Mouse (Mus musculus): ENCODE results near the gene Tmem26. TPM values are rescaled to one million over a fixed set of nuclear protein-coding genes. Genes with fewer than 3 reads are reported as not detected.

The Tmem26 gene
- polyA plus RNA-seq (2015; fragmentation: Nextera tagmentation; extraction: Ambion mirVana) = 4.0 and 5.6 TPM in 2 replicates

- peak; percentile 31; the same call in 1 of the 2 replicates for ATAC-seq (replicated peaks; ENCODE audit: insufficient number of reproducible peaks, insufficient read depth, low FRiP score, low read depth)
- H3K4me3 ChIP-seq = peak within 1 kb of the TSS; percentile 57
- H3K4me1 ChIP-seq (replicated peaks) = peaks cover 15% of the 10 kb centered on the region
- under 1% methylated on average over 32 of the region's 32 CpGs for WGBS
- H3K4me2 ChIP-seq = peak within 1 kb of the TSS; percentile 93
- no peaks in the 10 kb centered on the region for H3K36me3 ChIP-seq
- H3K27ac ChIP-seq = no peak within 1 kb of the TSS
- no peaks in the 10 kb centered on the region for H3K9me3 ChIP-seq (replicated peaks)
- H3K9ac ChIP-seq = peak within 1 kb of the TSS; percentile 52
- no peaks in the 10 kb centered on the region; the same call in 1 of the 2 replicates for H3K27me3 ChIP-seq
These were observed at the start of gene Tmem26 for GRCm38 (mm10) chr10:68723568-68724360. Gene Tmem26, plus strand, starts transcription at chr10:68723646.

- ATAC-seq (replicated peaks; ENCODE audit: insufficient number of reproducible peaks, insufficient read depth, low FRiP score, low read depth) = no peak
- Histone ChIP-seq H3K36me3 (no peaks in the 10 kb centered on the region), H3K27ac (no peak overlapping the region), H3K4me1 (replicated peaks) (no peaks in the 10 kb centered on the region), H3K4me2 (no peak overlapping the region), H3K9me3 (replicated peaks) (no peaks in the 10 kb centered on the region), H3K9ac (no peak overlapping the region), H3K4me3 (no peak overlapping the region), H3K27me3 (no peaks in the 10 kb centered on the region)
- WGBS = 75% methylated on average over 4 of the region's 4 CpGs
These were observed 44.8 kb upstream of the Tmem26 start for GRCm38 (mm10) chr10:68678678-68679077.

GRCm38 (mm10) chr10:68681233-68681632 is 42.2 kb upstream of the Tmem26 start:
- Histone ChIP-seq H3K4me2 (no peak overlapping the region), H3K4me1 (replicated peaks) (no peaks in the 10 kb centered on the region), H3K9ac (no peak overlapping the region), H3K27me3 (no peaks in the 10 kb centered on the region), H3K36me3 (no peaks in the 10 kb centered on the region), H3K27ac (no peak overlapping the region), H3K4me3 (no peak overlapping the region), H3K9me3 (replicated peaks) (no peaks in the 10 kb centered on the region)
- 59% methylated on average over 4 of the region's 4 CpGs for WGBS
- no peak for ATAC-seq (replicated peaks; ENCODE audit: insufficient number of reproducible peaks, insufficient read depth, low FRiP score, low read depth)

GRCm38 (mm10) chr10:68685510-68685909 is 37.9 kb upstream of the Tmem26 start:
- Histone ChIP-seq H3K4me3 (no peak overlapping the region), H3K36me3 (no peaks in the 10 kb centered on the region), H3K9ac (no peak overlapping the region), H3K27ac (no peak overlapping the region), H3K4me1 (replicated peaks) (no peaks in the 10 kb centered on the region), H3K4me2 (no peak overlapping the region), H3K27me3 (no peaks in the 10 kb centered on the region), H3K9me3 (replicated peaks) (no peaks in the 10 kb centered on the region)
- ATAC-seq (replicated peaks; ENCODE audit: insufficient number of reproducible peaks, insufficient read depth, low FRiP score, low read depth) = no peak

GRCm38 (mm10) chr10:68691116-68691515 is 32.3 kb upstream of the Tmem26 start:
- H3K36me3 ChIP-seq = no peaks in the 10 kb centered on the region
- no peaks in the 10 kb centered on the region for H3K27me3 ChIP-seq
- no peaks in the 10 kb centered on the region for H3K4me1 ChIP-seq (replicated peaks)
- H3K27ac ChIP-seq = no peak overlapping the region
- ATAC-seq (replicated peaks; ENCODE audit: insufficient number of reproducible peaks, insufficient read depth, low FRiP score, low read depth) = no peak
- no peak overlapping the region for H3K4me3 ChIP-seq
- no peak overlapping the region for H3K9ac ChIP-seq
- H3K4me2 ChIP-seq = no peak overlapping the region
- H3K9me3 ChIP-seq (replicated peaks) = no peaks in the 10 kb centered on the region
- WGBS = 81% methylated on average over 7 of the region's 7 CpGs

GRCm38 (mm10) chr10:68692401-68692800 is 31.0 kb upstream of the Tmem26 start:
- Histone ChIP-seq H3K27me3 (no peaks in the 10 kb centered on the region), H3K4me2 (no peak overlapping the region), H3K4me3 (no peak overlapping the region), H3K4me1 (replicated peaks) (no peaks in the 10 kb centered on the region), H3K9me3 (replicated peaks) (no peaks in the 10 kb centered on the region), H3K27ac (no peak overlapping the region), H3K36me3 (no peaks in the 10 kb centered on the region), H3K9ac (no peak overlapping the region)
- 88% methylated on average over 1 of the region's 1 CpGs for WGBS
- no peak for ATAC-seq (replicated peaks; ENCODE audit: insufficient number of reproducible peaks, insufficient read depth, low FRiP score, low read depth)

- 0 out of 2 replicates have a peak, but pooled peaks have one; percentile 35 for ATAC-seq (replicated peaks; ENCODE audit: insufficient number of reproducible peaks, insufficient read depth, low FRiP score, low read depth)
- no peaks in the 10 kb centered on the region for H3K27me3 ChIP-seq
- H3K4me3 ChIP-seq = no peak overlapping the region
- H3K9me3 ChIP-seq (replicated peaks) = no peaks in the 10 kb centered on the region
- no peak overlapping the region for H3K27ac ChIP-seq
- no peak overlapping the region for H3K9ac ChIP-seq
- H3K4me2 ChIP-seq = no peak overlapping the region
- no peaks in the 10 kb centered on the region for H3K36me3 ChIP-seq
- H3K4me1 ChIP-seq (replicated peaks) = no peaks in the 10 kb centered on the region
These were observed 27.6 kb upstream of the Tmem26 start for GRCm38 (mm10) chr10:68695760-68696336.

GRCm38 (mm10) chr10:68704268-68704667 is 19.2 kb upstream of the Tmem26 start:
- no peaks in the 10 kb centered on the region for H3K27me3 ChIP-seq
- no peak for ATAC-seq (replicated peaks; ENCODE audit: insufficient number of reproducible peaks, insufficient read depth, low FRiP score, low read depth)

GRCm38 (mm10) chr10:68705471-68706036 is 17.9 kb upstream of the Tmem26 start:
- H3K4me2 ChIP-seq = no peak overlapping the region
- H3K4me1 ChIP-seq (replicated peaks) = no peaks in the 10 kb centered on the region
- no peaks in the 10 kb centered on the region for H3K27me3 ChIP-seq
- H3K27ac ChIP-seq = no peak overlapping the region
- ATAC-seq (replicated peaks; ENCODE audit: insufficient number of reproducible peaks, insufficient read depth, low FRiP score, low read depth) = no peak
- 68% methylated on average over 4 of the region's 4 CpGs for WGBS
- H3K9ac ChIP-seq = no peak overlapping the region
- no peak overlapping the region for H3K4me3 ChIP-seq
- H3K9me3 ChIP-seq (replicated peaks) = no peaks in the 10 kb centered on the region
- no peaks in the 10 kb centered on the region for H3K36me3 ChIP-seq

More at GRCm38 (mm10) chr10:68704268-68704667, 19.2 kb upstream of the Tmem26 start:
- no peak overlapping the region for H3K27ac ChIP-seq
- no peak overlapping the region for H3K9ac ChIP-seq
- no peaks in the 10 kb centered on the region for H3K9me3 ChIP-seq (replicated peaks)
- no peaks in the 10 kb centered on the region for H3K36me3 ChIP-seq
- 63% methylated on average over 2 of the region's 2 CpGs for WGBS
- no peak overlapping the region for H3K4me2 ChIP-seq
- H3K4me3 ChIP-seq = no peak overlapping the region
- H3K4me1 ChIP-seq (replicated peaks) = no peaks in the 10 kb centered on the region

GRCm38 (mm10) chr10:68707014-68707852 is 16.2 kb upstream of the Tmem26 start:
- Histone ChIP-seq H3K4me2 (no peak overlapping the region), H3K4me3 (no peak overlapping the region), H3K27ac (peak overlapping the region; percentile 49; the same call in 1 of the 2 replicates), H3K9ac (no peak overlapping the region), H3K4me1 (replicated peaks) (no peaks in the 10 kb centered on the region), H3K9me3 (replicated peaks) (no peaks in the 10 kb centered on the region), H3K36me3 (no peaks in the 10 kb centered on the region), H3K27me3 (no peaks in the 10 kb centered on the region)
- ATAC-seq (replicated peaks; ENCODE audit: insufficient number of reproducible peaks, insufficient read depth, low FRiP score, low read depth) = no peak
- 62% methylated on average over 3 of the region's 3 CpGs for WGBS

GRCm38 (mm10) chr10:68712926-68713325 is 10.5 kb upstream of the Tmem26 start:
- 46% methylated on average over 2 of the region's 2 CpGs for WGBS
- Histone ChIP-seq H3K4me2 (no peak overlapping the region), H3K4me3 (no peak overlapping the region), H3K36me3 (no peaks in the 10 kb centered on the region), H3K9ac (no peak overlapping the region), H3K27ac (no peak overlapping the region), H3K9me3 (replicated peaks) (no peaks in the 10 kb centered on the region), H3K4me1 (replicated peaks) (no peaks in the 10 kb centered on the region), H3K27me3 (no peaks in the 10 kb centered on the region)
- no peak for ATAC-seq (replicated peaks; ENCODE audit: insufficient number of reproducible peaks, insufficient read depth, low FRiP score, low read depth)
